In genomic region chr9:111476479-111477016, GRCm38 (mm10) we compare ENCODE assay signal across 23 mouse cellular contexts. TPM values are rescaled to one million over a fixed set of nuclear protein-coding genes. Genes with fewer than 3 reads are reported as not detected.
DNase-seq lines count a peak whose midpoint lies in the region; ATAC-seq lines count a peak whose summit lies in the region.
"Had no signal": no experiment of that assay in that cellular context is flagged by ENCODE, and none has a peak within 500 bp of the region (broad histone marks: within the 10 kb centered on the region; RNA-seq: fewer than 3 reads in every experiment).

No protein-coding gene starts in this region.

- H3K9ac ChIP-seq in forebrain, embryonic 14.5 days (ENCODE audit: low read length), result no peak overlapping the region
- no peak overlapping the region for H3K9ac ChIP-seq in forebrain, embryonic 16.5 days (replicated peaks; ENCODE audit: low read depth, low read length)
- H3K9ac ChIP-seq in hindbrain, embryonic 14.5 days, result no peak overlapping the region
- no peak overlapping the region for H3K9ac ChIP-seq in hindbrain, embryonic 13.5 days
- no peak overlapping the region for H3K9ac ChIP-seq in neural tube, embryonic 13.5 days
- no peak overlapping the region for H3K9ac ChIP-seq in neural tube, embryonic 15.5 days (replicated peaks)
- H3K9ac ChIP-seq: embryonic facial prominence, embryonic 15.5 days; heart, embryonic 13.5 days; hindbrain, embryonic 12.5 days had no signal

- H3K4me1 ChIP-seq in forebrain, embryonic 14.5 days (ENCODE audit: control insufficient read depth, insufficient read depth, low read length), result peaks cover 16% of the 10 kb centered on the region
- H3K4me1 ChIP-seq in forebrain, embryonic 16.5 days (replicated peaks; ENCODE audit: control insufficient read depth, insufficient read depth, low read length), result peaks cover 23% of the 10 kb centered on the region
- H3K4me1 ChIP-seq in hindbrain, embryonic 14.5 days (replicated peaks; ENCODE audit: control insufficient read depth, insufficient read depth, low read length), result peaks cover 30% of the 10 kb centered on the region
- peaks cover 37% of the 10 kb centered on the region for H3K4me1 ChIP-seq in hindbrain, embryonic 13.5 days (replicated peaks)
- peaks cover 33% of the 10 kb centered on the region for H3K4me1 ChIP-seq in neural tube, embryonic 13.5 days (replicated peaks)
- H3K4me1 ChIP-seq in neural tube, embryonic 15.5 days, result peaks cover 35% of the 10 kb centered on the region

- no peaks in the 10 kb centered on the region for H3K36me3 ChIP-seq in forebrain, embryonic 14.5 days (ENCODE audit: control insufficient read depth, insufficient read depth, low read length)
- H3K36me3 ChIP-seq in forebrain, embryonic 16.5 days (ENCODE audit: control insufficient read depth, insufficient read depth), result no peaks in the 10 kb centered on the region
- H3K36me3 ChIP-seq in hindbrain, embryonic 14.5 days (replicated peaks; ENCODE audit: control insufficient read depth, insufficient read depth), result no peaks in the 10 kb centered on the region
- H3K36me3 ChIP-seq in hindbrain, embryonic 13.5 days, result no peaks in the 10 kb centered on the region
- H3K36me3 ChIP-seq in neural tube, embryonic 13.5 days, result no peaks in the 10 kb centered on the region
- H3K36me3 ChIP-seq in neural tube, embryonic 15.5 days, result no peaks in the 10 kb centered on the region
- H3K36me3 ChIP-seq: embryonic facial prominence, embryonic 15.5 days; forebrain, embryonic 10.5 days; heart, embryonic 13.5 days; hindbrain, embryonic 12.5 days had no signal

- DNase-seq in forebrain, embryonic 14.5 days (ENCODE audit: low spot score), result no peak
- DNase-seq in hindbrain, embryonic 14.5 days (ENCODE audit: low spot score), result no peak
- no peak for DNase-seq in adrenal gland, postnatal 25 days
- no peak for DNase-seq in gastrocnemius, postnatal 4 days (ENCODE audit: low spot score in 2 of 2)
- DNase-seq: adrenal gland, postnatal 14 days; cerebellum, adult 18-20 months; cerebellum, adult 9-11 months; cerebellum, postnatal 36 days; gastrocnemius, postnatal 10 days; heart, postnatal 36 days had no signal

- no peak overlapping the region for H3K4me3 ChIP-seq in forebrain, embryonic 14.5 days (ENCODE audit: low read depth, low read length)
- no peak overlapping the region for H3K4me3 ChIP-seq in forebrain, embryonic 16.5 days (replicated peaks; ENCODE audit: low read length)
- no peak overlapping the region for H3K4me3 ChIP-seq in hindbrain, embryonic 14.5 days (replicated peaks; ENCODE audit: low read length)
- H3K4me3 ChIP-seq in hindbrain, embryonic 13.5 days, result no peak overlapping the region
- H3K4me3 ChIP-seq in neural tube, embryonic 13.5 days, result no peak overlapping the region
- H3K4me3 ChIP-seq in neural tube, embryonic 15.5 days (replicated peaks), result no peak overlapping the region
- H3K4me3 ChIP-seq: embryonic facial prominence, embryonic 15.5 days; erythroblast, embryonic 14.5 days; forebrain, embryonic 10.5 days; heart, embryonic 13.5 days; hindbrain, embryonic 12.5 days had no signal

- no peak for ATAC-seq in forebrain, embryonic 14.5 days
- ATAC-seq in forebrain, embryonic 16.5 days, result no peak
- ATAC-seq in hindbrain, embryonic 14.5 days (ENCODE audit: low FRiP score), result peak; percentile 39; the same call in 1 of the 2 replicates
- ATAC-seq in hindbrain, embryonic 13.5 days (ENCODE audit: low FRiP score), result no peak
- ATAC-seq in neural tube, embryonic 13.5 days (ENCODE audit: low read depth), result no peak
- no peak for ATAC-seq in neural tube, embryonic 15.5 days (ENCODE audit: low FRiP score)
- ATAC-seq: activated CD4-positive, CD25-positive, alpha-beta regulatory T cell, adult 4 months; intestine, embryonic 16.5 days; Patski had no signal

- no peak overlapping the region for H3K4me2 ChIP-seq in forebrain, embryonic 14.5 days (ENCODE audit: low read length)
- H3K4me2 ChIP-seq in forebrain, embryonic 16.5 days (ENCODE audit: low read length), result no peak overlapping the region
- H3K4me2 ChIP-seq in hindbrain, embryonic 14.5 days (replicated peaks), result no peak overlapping the region
- no peak overlapping the region for H3K4me2 ChIP-seq in hindbrain, embryonic 13.5 days
- H3K4me2 ChIP-seq in neural tube, embryonic 13.5 days, result no peak overlapping the region
- H3K4me2 ChIP-seq in neural tube, embryonic 15.5 days, result no peak overlapping the region
- H3K4me2 ChIP-seq: embryonic facial prominence, embryonic 15.5 days; heart, embryonic 13.5 days; hindbrain, embryonic 12.5 days had no signal

- 71% methylated on average over 6 of the region's 6 CpGs for WGBS in forebrain, embryonic 14.5 days
- 79% methylated on average over 6 of the region's 6 CpGs for WGBS in forebrain, embryonic 16.5 days
- 83% methylated on average over 6 of the region's 6 CpGs for WGBS in hindbrain, embryonic 14.5 days
- WGBS in hindbrain, embryonic 13.5 days, result 91% methylated on average over 6 of the region's 6 CpGs
- WGBS in neural tube, embryonic 13.5 days, result 85% methylated on average over 6 of the region's 6 CpGs
- 79% methylated on average over 6 of the region's 6 CpGs for WGBS in neural tube, embryonic 15.5 days

- 0 out of 2 replicates have a peak overlapping the region, but pooled peaks have one; percentile 7 for H3K27ac ChIP-seq in forebrain, embryonic 14.5 days (ENCODE audit: low read depth, low read length)
- no peak overlapping the region for H3K27ac ChIP-seq in forebrain, embryonic 16.5 days (ENCODE audit: low read length)
- no peak overlapping the region for H3K27ac ChIP-seq in hindbrain, embryonic 14.5 days
- no peak overlapping the region for H3K27ac ChIP-seq in hindbrain, embryonic 13.5 days
- H3K27ac ChIP-seq in neural tube, embryonic 13.5 days (replicated peaks), result 0 out of 2 replicates have a peak overlapping the region, but pooled peaks have one; percentile 5
- no peak overlapping the region for H3K27ac ChIP-seq in neural tube, embryonic 15.5 days (replicated peaks)
- H3K27ac ChIP-seq: embryonic facial prominence, embryonic 15.5 days; forebrain, embryonic 10.5 days; heart, embryonic 13.5 days; hindbrain, embryonic 12.5 days had no signal

- no peaks in the 10 kb centered on the region for H3K27me3 ChIP-seq in forebrain, embryonic 14.5 days (replicated peaks; ENCODE audit: control insufficient read depth, insufficient read depth, low read length)
- no peaks in the 10 kb centered on the region for H3K27me3 ChIP-seq in forebrain, embryonic 16.5 days (replicated peaks; ENCODE audit: control insufficient read depth, insufficient read depth, low read length)
- H3K27me3 ChIP-seq in hindbrain, embryonic 14.5 days (ENCODE audit: control insufficient read depth, insufficient read depth, low read length), result no peaks in the 10 kb centered on the region
- no peaks in the 10 kb centered on the region for H3K27me3 ChIP-seq in hindbrain, embryonic 13.5 days
- no peaks in the 10 kb centered on the region for H3K27me3 ChIP-seq in neural tube, embryonic 13.5 days
- no peaks in the 10 kb centered on the region for H3K27me3 ChIP-seq in neural tube, embryonic 15.5 days (replicated peaks)
- H3K27me3 ChIP-seq: CH12.LX; embryonic facial prominence, embryonic 15.5 days; heart, embryonic 13.5 days; hindbrain, embryonic 12.5 days; Patski had no signal

- no peaks in the 10 kb centered on the region for H3K9me3 ChIP-seq in forebrain, embryonic 14.5 days (replicated peaks; ENCODE audit: control insufficient read depth, low read length)
- H3K9me3 ChIP-seq in forebrain, embryonic 16.5 days (ENCODE audit: control insufficient read depth, low read length), result no peaks in the 10 kb centered on the region
- no peaks in the 10 kb centered on the region for H3K9me3 ChIP-seq in hindbrain, embryonic 14.5 days (ENCODE audit: control insufficient read depth, low read length)
- H3K9me3 ChIP-seq in hindbrain, embryonic 13.5 days, result no peaks in the 10 kb centered on the region
- no peaks in the 10 kb centered on the region for H3K9me3 ChIP-seq in neural tube, embryonic 13.5 days
- H3K9me3 ChIP-seq in neural tube, embryonic 15.5 days (replicated peaks), result no peaks in the 10 kb centered on the region
- H3K9me3 ChIP-seq: embryonic facial prominence, embryonic 15.5 days; forebrain, embryonic 10.5 days; heart, embryonic 13.5 days; hindbrain, embryonic 12.5 days had no signal

RNA-seq across cellular contexts. Expression of gene Dclk3, which starts 37.7 kb away (rescaled TPM):
- 2.1 and 3.0 TPM in 2 replicates for polyA plus RNA-seq in forebrain, embryonic 14.5 days (2014; fragmentation: Nextera tagmentation; extraction: Ambion mirVana)
- polyA plus RNA-seq in forebrain, embryonic 16.5 days (2015; fragmentation: Nextera tagmentation; extraction: Ambion mirVana), result 5.6 and 8.3 TPM in 2 replicates
- 6.2 and 7.1 TPM in 2 replicates for polyA plus RNA-seq in hindbrain, embryonic 14.5 days (2014; fragmentation: Nextera tagmentation; extraction: Ambion mirVana)
- polyA plus RNA-seq in hindbrain, embryonic 13.5 days (2015; fragmentation: Nextera tagmentation; extraction: Ambion mirVana), result 4.4 and 4.9 TPM in 2 replicates
- 10.8 and 13.8 TPM in 2 replicates for polyA plus RNA-seq in neural tube, embryonic 13.5 days (2015; fragmentation: Nextera tagmentation; extraction: Ambion mirVana)
- polyA plus RNA-seq in neural tube, embryonic 15.5 days (2015; fragmentation: Nextera tagmentation; extraction: Ambion mirVana), result 11.2 and 12.2 TPM in 2 replicates
- total RNA-seq in adrenal gland, postnatal 25 days (2021), result 1.4 and 1.7 TPM in 2 replicates
- total RNA-seq in gastrocnemius, postnatal 4 days (2021), result 1 to 10 TPM; 1.5 to 1.7 TPM
- polyA plus RNA-seq: activated CD4-positive, CD25-positive, alpha-beta regulatory T cell, adult 4 months; erythroblast, embryonic 14.5 days had no signal

Comparison
In these comparisons a context has a peak if more than half of its experiments do, and no peak if none do; other contexts are left out.
1. H3K27ac ChIP-seq: peak in forebrain, embryonic 14.5 days (single experiment) and neural tube, embryonic 13.5 days (single experiment); none in forebrain, embryonic 16.5 days (single experiment), hindbrain, embryonic 14.5 days (single experiment), hindbrain, embryonic 13.5 days (single experiment) and neural tube, embryonic 15.5 days (single experiment).